Mouse (Mus musculus): ENCODE results near the gene Defb39. TPM values are rescaled to one million over a fixed set of nuclear protein-coding genes. Genes with fewer than 3 reads are reported as not detected.

The Defb39 gene
- polyA plus RNA-seq (2014; fragmentation: Illumina TruSeq; extraction: RNeasy Lipid Tissue Mini Kit (QIAGEN cat#74804); ENCODE audit: low read depth, low replicate concordance), result 795 TPM

GRCm38 (mm10) chr8:19064710-19065109 lies at the start of gene Defb39:
Defb39 (minus strand) TSS chr8:19064810.

GRCm38 (mm10) chr8:19026466-19026865 lies 38.1 kb downstream of the Defb39 start, which contains the start of gene Defb38:
Defb38 (minus strand) TSS chr8:19026566.

Other genes starting within 250 kb of the Defb39 start
- 92.7 TPM for gene Defb40, start 86.6 kb downstream of the Defb39 start, polyA plus RNA-seq (2014; fragmentation: Illumina TruSeq; extraction: RNeasy Lipid Tissue Mini Kit (QIAGEN cat#74804); ENCODE audit: low read depth, low replicate concordance)
- gene Defb37, start 73.8 kb downstream of the Defb39 start, polyA plus RNA-seq (2014; fragmentation: Illumina TruSeq; extraction: RNeasy Lipid Tissue Mini Kit (QIAGEN cat#74804); ENCODE audit: low read depth, low replicate concordance), result 625 TPM
- gene Defb38, start 38.2 kb downstream of the Defb39 start, polyA plus RNA-seq (2014; fragmentation: Illumina TruSeq; extraction: RNeasy Lipid Tissue Mini Kit (QIAGEN cat#74804); ENCODE audit: low read depth, low replicate concordance), result 578 TPM
- gene Defb12, start 50.0 kb upstream of the Defb39 start, polyA plus RNA-seq (2014; fragmentation: Illumina TruSeq; extraction: RNeasy Lipid Tissue Mini Kit (QIAGEN cat#74804); ENCODE audit: low read depth, low replicate concordance), result 428 TPM
- not detected for gene Defb34, start 58.9 kb upstream of the Defb39 start, polyA plus RNA-seq (2014; fragmentation: Illumina TruSeq; extraction: RNeasy Lipid Tissue Mini Kit (QIAGEN cat#74804); ENCODE audit: low read depth, low replicate concordance)
- 126 TPM for gene Gm45826, start 76.0 kb upstream of the Defb39 start, polyA plus RNA-seq (2014; fragmentation: Illumina TruSeq; extraction: RNeasy Lipid Tissue Mini Kit (QIAGEN cat#74804); ENCODE audit: low read depth, low replicate concordance)
- not detected for gene Defb14, start 129.5 kb upstream of the Defb39 start, polyA plus RNA-seq (2014; fragmentation: Illumina TruSeq; extraction: RNeasy Lipid Tissue Mini Kit (QIAGEN cat#74804); ENCODE audit: low read depth, low replicate concordance)
- gene Defb4, start 133.9 kb upstream of the Defb39 start, polyA plus RNA-seq (2014; fragmentation: Illumina TruSeq; extraction: RNeasy Lipid Tissue Mini Kit (QIAGEN cat#74804); ENCODE audit: low read depth, low replicate concordance), result not detected
- 1.9 TPM for gene Defb6, start 160.7 kb upstream of the Defb39 start, polyA plus RNA-seq (2014; fragmentation: Illumina TruSeq; extraction: RNeasy Lipid Tissue Mini Kit (QIAGEN cat#74804); ENCODE audit: low read depth, low replicate concordance)
- gene Defb46, start 175.1 kb upstream of the Defb39 start, polyA plus RNA-seq (2014; fragmentation: Illumina TruSeq; extraction: RNeasy Lipid Tissue Mini Kit (QIAGEN cat#74804); ENCODE audit: low read depth, low replicate concordance), result not detected
- not detected for gene Defb5, start 182.8 kb upstream of the Defb39 start, polyA plus RNA-seq (2014; fragmentation: Illumina TruSeq; extraction: RNeasy Lipid Tissue Mini Kit (QIAGEN cat#74804); ENCODE audit: low read depth, low replicate concordance)
- gene Defb3, start 228.6 kb upstream of the Defb39 start, polyA plus RNA-seq (2014; fragmentation: Illumina TruSeq; extraction: RNeasy Lipid Tissue Mini Kit (QIAGEN cat#74804); ENCODE audit: low read depth, low replicate concordance), result not detected